Mouse (Mus musculus): ENCODE measurements around the gene Mgat4b. TPM values are rescaled to one million over a fixed set of nuclear protein-coding genes. Genes with fewer than 3 reads are reported as not detected.

Gene Mgat4b
- polyA plus RNA-seq, 1 experiment from 2014 or later = 56.0 TPM

DNA sequence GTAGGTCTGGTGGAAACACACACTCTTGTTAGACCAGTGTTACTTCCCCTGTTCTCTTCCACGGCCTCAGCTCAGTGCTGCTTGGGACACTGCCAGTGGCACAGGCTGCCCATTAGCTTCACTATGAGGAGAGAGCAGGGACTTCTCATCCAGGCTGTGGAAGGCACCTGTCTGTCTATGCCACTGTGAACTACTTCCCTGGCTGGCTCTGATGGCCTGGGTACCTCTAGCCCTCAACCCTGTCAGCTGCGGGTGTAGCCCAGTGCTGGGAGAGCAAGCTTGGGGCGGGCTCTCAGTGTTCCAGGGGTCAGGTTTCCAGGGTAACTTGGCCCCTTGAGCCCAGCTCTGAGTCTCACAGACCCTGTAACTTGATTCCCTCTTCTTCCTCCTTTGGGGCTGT, 18.1 kb downstream of the Mgat4b start:
- Histone ChIP-seq H3K9ac (no peak overlapping the region), H3K9me3 (ENCODE audit: control insufficient read depth, low read length) (no peaks in the 10 kb centered on the region), H3K4me3 (replicated peaks; ENCODE audit: low read length) (no peak overlapping the region), H3K27me3 (ENCODE audit: control insufficient read depth, insufficient read depth, low read length) (no peaks in the 10 kb centered on the region), H3K4me1 (replicated peaks; ENCODE audit: control insufficient read depth, insufficient read depth, low read length) (peaks cover 41% of the 10 kb centered on the region), H3K4me2 (replicated peaks) (no peak overlapping the region), H3K36me3 (replicated peaks; ENCODE audit: control insufficient read depth, insufficient read depth) (peaks cover 30% of the 10 kb centered on the region), H3K27ac (no peak overlapping the region)
- WGBS = 19% methylated on average over 3 of the region's 3 CpGs
- no peak for DNase-seq (ENCODE audit: low spot score)
- ATAC-seq (ENCODE audit: low FRiP score) = no peak

DNA sequence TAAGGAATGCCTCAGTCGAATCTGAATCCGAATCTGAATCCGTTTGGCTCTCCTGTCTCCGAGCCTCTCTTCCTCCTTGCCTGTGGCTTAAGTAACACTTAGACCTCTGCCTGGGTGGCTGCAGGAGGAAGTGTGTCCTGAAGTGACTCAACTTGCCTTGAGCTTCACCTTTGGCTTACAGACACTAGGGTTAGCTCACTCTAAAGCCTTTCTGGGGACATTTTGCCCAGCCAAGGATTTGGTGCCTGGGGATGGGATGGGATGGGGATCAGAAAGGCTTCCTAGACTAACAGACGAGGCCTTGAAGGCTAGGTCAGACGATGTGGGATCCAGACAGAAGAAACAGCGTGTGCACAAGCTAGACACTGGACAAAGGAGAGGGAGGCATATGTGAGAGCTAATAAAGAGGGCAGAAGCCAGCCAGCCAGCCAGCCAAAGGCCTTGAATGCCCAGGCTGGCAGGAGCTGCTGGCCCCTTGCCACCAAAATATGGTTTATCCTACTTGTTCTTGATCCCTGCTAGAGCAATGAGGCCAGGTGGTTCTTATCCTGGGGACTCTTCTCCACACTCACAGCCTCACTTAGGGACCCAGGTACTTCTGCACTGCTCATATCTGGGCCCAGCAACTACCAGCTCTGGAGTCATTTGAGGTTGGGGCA, 18.7 kb downstream of the Mgat4b start:
- Histone ChIP-seq H3K4me2 (replicated peaks) (no peak overlapping the region), H3K4me1 (replicated peaks; ENCODE audit: control insufficient read depth, insufficient read depth, low read length) (peaks cover 36% of the 10 kb centered on the region), H3K27me3 (ENCODE audit: control insufficient read depth, insufficient read depth, low read length) (no peaks in the 10 kb centered on the region), H3K27ac (no peak overlapping the region), H3K9ac (no peak overlapping the region), H3K9me3 (ENCODE audit: control insufficient read depth, low read length) (no peaks in the 10 kb centered on the region), H3K36me3 (replicated peaks; ENCODE audit: control insufficient read depth, insufficient read depth) (peaks cover 36% of the 10 kb centered on the region), H3K4me3 (replicated peaks; ENCODE audit: low read length) (no peak overlapping the region)
- ATAC-seq (ENCODE audit: low FRiP score) = no peak
- no peak for DNase-seq (ENCODE audit: low spot score)
- 54% methylated on average over 7 of the region's 7 CpGs for WGBS

DNA sequence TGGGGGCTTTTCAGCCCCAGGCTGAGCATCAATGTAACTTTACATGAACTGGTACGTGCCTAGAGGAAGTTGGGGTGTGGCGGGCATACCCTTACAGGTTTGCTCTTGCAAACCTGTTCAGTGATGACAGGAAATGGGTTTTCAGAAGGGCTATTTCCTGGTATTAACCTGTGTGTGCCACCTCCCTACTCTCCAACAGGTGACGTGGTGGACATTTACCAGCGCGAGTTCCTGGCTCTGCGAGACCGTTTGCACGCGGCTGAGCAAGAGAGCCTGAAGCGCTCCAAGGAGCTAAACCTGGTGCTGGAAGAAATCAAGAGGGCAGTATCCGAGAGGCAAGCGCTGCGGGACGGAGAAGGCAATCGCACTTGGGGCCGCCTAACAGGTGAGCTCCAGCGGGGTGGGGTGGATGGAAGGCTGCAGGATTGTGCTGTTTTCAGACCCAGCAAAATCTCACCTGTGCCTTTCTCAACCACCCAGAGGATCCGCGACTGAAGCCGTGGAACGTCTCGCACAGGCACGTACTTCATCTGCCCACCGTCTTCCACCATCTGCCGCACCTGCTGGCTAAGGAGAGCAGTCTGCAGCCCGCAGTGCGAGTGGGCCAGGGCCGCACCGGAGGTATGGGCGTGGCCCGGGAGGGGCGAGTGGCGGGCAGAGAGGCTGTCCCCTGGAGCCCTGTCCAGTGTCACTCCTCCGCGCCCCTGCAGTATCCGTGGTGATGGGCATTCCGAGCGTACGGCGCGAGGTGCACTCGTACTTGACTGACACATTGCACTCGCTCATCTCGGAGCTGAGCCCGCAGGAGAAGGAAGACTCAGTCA, 20.0 kb downstream of the Mgat4b start:
- Histone ChIP-seq H3K4me3 (replicated peaks; ENCODE audit: low read length) (0 out of 2 replicates have a peak overlapping the region, but pooled peaks have one; percentile 8), H3K9me3 (ENCODE audit: control insufficient read depth, low read length) (no peaks in the 10 kb centered on the region), H3K27ac (no peak overlapping the region), H3K4me1 (replicated peaks; ENCODE audit: control insufficient read depth, insufficient read depth, low read length) (peaks cover 37% of the 10 kb centered on the region), H3K36me3 (replicated peaks; ENCODE audit: control insufficient read depth, insufficient read depth) (peaks cover 48% of the 10 kb centered on the region), H3K4me2 (replicated peaks) (peak overlapping the region; percentile 28; the same call in 1 of the 2 replicates), H3K9ac (no peak overlapping the region), H3K27me3 (ENCODE audit: control insufficient read depth, insufficient read depth, low read length) (peaks cover 5% of the 10 kb centered on the region; the same call in 1 of the 2 replicates)
- DNase-seq (ENCODE audit: low spot score) (no peak), ATAC-seq (ENCODE audit: low FRiP score) (no peak)
- WGBS = 23% methylated on average over 45 of the region's 45 CpGs

DNA sequence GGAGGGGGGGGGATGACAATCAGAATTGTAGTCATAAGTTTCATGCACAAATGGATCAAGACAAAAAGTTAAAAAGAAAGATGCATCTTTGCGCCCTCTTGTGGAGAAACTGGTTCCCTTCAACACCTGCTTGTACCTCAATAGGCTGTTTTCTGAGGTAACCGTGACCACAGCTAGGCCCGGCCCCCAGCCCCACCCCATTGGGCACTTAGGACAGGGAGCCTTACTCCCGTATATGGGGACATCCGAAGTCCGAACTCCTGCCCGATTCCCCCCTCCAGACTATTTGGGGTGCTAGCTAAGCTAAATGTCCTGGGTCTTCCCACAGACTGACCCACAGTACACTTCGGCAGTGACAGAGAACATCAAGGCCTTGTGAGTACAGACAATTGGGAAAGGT, 20.7 kb downstream of the Mgat4b start:
- Histone ChIP-seq H3K27me3 (ENCODE audit: control insufficient read depth, insufficient read depth, low read length) (peaks cover 5% of the 10 kb centered on the region; the same call in 1 of the 2 replicates), H3K36me3 (replicated peaks; ENCODE audit: control insufficient read depth, insufficient read depth) (peaks cover 52% of the 10 kb centered on the region), H3K27ac (no peak overlapping the region), H3K9ac (no peak overlapping the region), H3K9me3 (ENCODE audit: control insufficient read depth, low read length) (no peaks in the 10 kb centered on the region), H3K4me3 (replicated peaks; ENCODE audit: low read length) (no peak overlapping the region), H3K4me2 (replicated peaks) (0 out of 2 replicates have a peak overlapping the region, but pooled peaks have one; percentile 28), H3K4me1 (replicated peaks; ENCODE audit: control insufficient read depth, insufficient read depth, low read length) (peaks cover 37% of the 10 kb centered on the region)
- DNase-seq (ENCODE audit: low spot score) = peak; percentile 82
- ATAC-seq (ENCODE audit: low FRiP score) = no peak
- WGBS = 23% methylated on average over 8 of the region's 8 CpGs

DNA sequence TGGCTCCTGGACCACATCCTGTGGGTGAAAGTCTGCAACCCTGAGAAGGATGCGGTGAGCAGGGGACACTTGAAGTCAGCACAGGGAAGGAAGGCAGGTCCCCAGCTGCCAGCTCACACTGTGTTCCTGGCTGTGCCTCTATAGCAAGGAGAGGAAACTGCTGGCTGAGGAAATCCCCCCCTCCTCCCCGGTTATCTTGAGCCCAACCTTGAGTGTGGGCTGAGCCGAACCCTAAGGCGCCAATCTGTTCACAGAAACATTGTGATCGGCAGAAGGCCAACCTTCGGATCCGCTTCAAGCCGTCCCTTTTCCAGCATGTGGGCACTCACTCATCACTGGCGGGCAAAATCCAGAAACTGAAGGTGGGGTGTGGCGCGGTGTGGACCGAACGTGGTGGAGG, 22.3 kb downstream of the Mgat4b start:
- no peaks in the 10 kb centered on the region for H3K9me3 ChIP-seq (ENCODE audit: control insufficient read depth, low read length)
- H3K9ac ChIP-seq = no peak overlapping the region
- no peak for DNase-seq (ENCODE audit: low spot score)
- H3K4me1 ChIP-seq (replicated peaks; ENCODE audit: control insufficient read depth, insufficient read depth, low read length) = peaks cover 24% of the 10 kb centered on the region
- no peak overlapping the region for H3K4me3 ChIP-seq (replicated peaks; ENCODE audit: low read length)
- WGBS = 94% methylated on average over 13 of the region's 13 CpGs
- peaks cover 14% of the 10 kb centered on the region; the same call in 1 of the 2 replicates for H3K27me3 ChIP-seq (ENCODE audit: control insufficient read depth, insufficient read depth, low read length)
- H3K27ac ChIP-seq = no peak overlapping the region
- no peak for ATAC-seq (ENCODE audit: low FRiP score)
- H3K36me3 ChIP-seq (replicated peaks; ENCODE audit: control insufficient read depth, insufficient read depth) = peaks cover 52% of the 10 kb centered on the region
- H3K4me2 ChIP-seq (replicated peaks) = no peak overlapping the region

DNA sequence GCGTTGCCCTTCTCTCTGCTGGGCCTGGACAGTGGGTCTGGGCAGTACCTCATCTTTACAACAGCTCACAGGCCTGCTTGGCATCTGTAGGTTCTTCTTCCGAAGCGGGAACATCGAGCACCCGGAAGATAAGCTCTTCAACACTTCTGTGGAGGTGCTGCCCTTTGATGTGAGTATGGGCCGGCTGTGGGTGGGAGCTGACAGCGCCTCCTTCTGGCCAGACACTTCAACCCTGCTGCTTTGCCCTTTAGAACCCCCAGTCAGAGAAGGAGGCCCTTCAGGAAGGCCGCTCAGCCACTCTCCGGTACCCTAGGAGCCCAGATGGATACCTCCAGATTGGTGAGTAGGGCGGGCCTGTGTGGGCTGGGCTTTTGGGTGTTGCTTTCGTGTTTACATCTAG, 23.3 kb downstream of the Mgat4b start:
- Histone ChIP-seq H3K4me1 (replicated peaks; ENCODE audit: control insufficient read depth, insufficient read depth, low read length) (peaks cover 16% of the 10 kb centered on the region), H3K4me2 (replicated peaks) (no peak overlapping the region), H3K27ac (no peak overlapping the region), H3K9me3 (ENCODE audit: control insufficient read depth, low read length) (no peaks in the 10 kb centered on the region), H3K27me3 (ENCODE audit: control insufficient read depth, insufficient read depth, low read length) (peaks cover 22% of the 10 kb centered on the region; the same call in 1 of the 2 replicates), H3K4me3 (replicated peaks; ENCODE audit: low read length) (no peak overlapping the region), H3K9ac (no peak overlapping the region), H3K36me3 (replicated peaks; ENCODE audit: control insufficient read depth, insufficient read depth) (peaks cover 52% of the 10 kb centered on the region)
- 85% methylated on average over 11 of the region's 11 CpGs for WGBS
- ATAC-seq (ENCODE audit: low FRiP score) = no peak
- DNase-seq (ENCODE audit: low spot score) = no peak

DNA sequence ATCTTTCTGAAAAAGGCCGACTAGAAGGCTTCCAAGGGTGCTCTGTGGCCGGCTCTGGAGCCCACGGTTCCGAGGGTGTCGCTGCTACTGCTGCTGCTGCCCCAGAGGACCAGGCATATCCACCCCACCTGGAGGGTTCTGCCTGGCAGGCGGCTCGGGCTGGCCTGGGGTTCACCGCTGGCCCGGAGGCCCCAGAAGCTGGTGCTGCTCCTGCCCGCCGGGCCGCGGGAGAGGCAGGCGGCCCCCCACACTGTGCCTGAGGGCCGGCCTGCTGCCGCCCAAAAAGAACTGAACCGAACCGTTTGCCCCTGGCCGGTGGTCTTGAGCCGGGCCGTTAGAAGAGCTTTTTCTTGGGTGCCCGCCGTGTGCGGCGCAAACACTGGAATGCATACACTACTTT, 23.9 kb downstream of the Mgat4b start:
- DNase-seq (ENCODE audit: low spot score) (no peak), ATAC-seq (ENCODE audit: low FRiP score) (no peak)
- Histone ChIP-seq H3K27ac (no peak overlapping the region), H3K4me1 (replicated peaks; ENCODE audit: control insufficient read depth, insufficient read depth, low read length) (peaks cover 12% of the 10 kb centered on the region; the same call in 1 of the 2 replicates), H3K36me3 (replicated peaks; ENCODE audit: control insufficient read depth, insufficient read depth) (peaks cover 52% of the 10 kb centered on the region), H3K4me3 (replicated peaks; ENCODE audit: low read length) (no peak overlapping the region), H3K27me3 (ENCODE audit: control insufficient read depth, insufficient read depth, low read length) (peaks cover 22% of the 10 kb centered on the region; the same call in 1 of the 2 replicates), H3K4me2 (replicated peaks) (no peak overlapping the region), H3K9ac (no peak overlapping the region), H3K9me3 (ENCODE audit: control insufficient read depth, low read length) (no peaks in the 10 kb centered on the region)
- 94% methylated on average over 25 of the region's 25 CpGs for WGBS

DNA sequence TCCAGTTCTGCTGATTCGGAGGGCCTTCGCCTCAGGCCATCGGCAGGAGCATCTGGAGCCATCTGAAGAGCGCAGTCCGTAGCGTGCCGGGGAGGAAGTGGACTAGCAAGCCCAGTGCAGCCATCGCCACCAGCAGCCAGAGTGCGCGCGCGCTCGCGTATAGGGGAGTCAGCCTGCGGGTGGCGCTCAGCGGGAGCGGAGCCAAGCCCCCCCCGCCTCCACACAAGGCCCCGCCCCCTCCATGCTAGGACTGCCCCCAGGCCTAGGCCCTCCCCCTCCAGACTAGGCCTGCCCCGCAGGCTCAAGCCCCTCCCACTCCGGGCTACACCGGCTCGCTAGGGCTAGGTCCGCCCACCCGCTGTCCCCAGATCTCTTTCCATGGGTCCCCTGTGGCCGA, 25.8 kb downstream of the Mgat4b start:
- WGBS = 1% methylated on average over 23 of the region's 27 CpGs
- H3K9ac ChIP-seq = peak overlapping the region; percentile 51
- H3K36me3 ChIP-seq (replicated peaks; ENCODE audit: control insufficient read depth, insufficient read depth) = peaks cover 44% of the 10 kb centered on the region
- H3K4me3 ChIP-seq (replicated peaks; ENCODE audit: low read length) = peak overlapping the region; percentile 55
- peak overlapping the region; percentile 94 for H3K4me2 ChIP-seq (replicated peaks)
- H3K27me3 ChIP-seq (ENCODE audit: control insufficient read depth, insufficient read depth, low read length) = peaks cover 22% of the 10 kb centered on the region; the same call in 1 of the 2 replicates
- no peaks in the 10 kb centered on the region for H3K9me3 ChIP-seq (ENCODE audit: control insufficient read depth, low read length)
- H3K4me1 ChIP-seq (replicated peaks; ENCODE audit: control insufficient read depth, insufficient read depth, low read length) = peaks cover 6% of the 10 kb centered on the region; the same call in 1 of the 2 replicates
- DNase-seq (ENCODE audit: low spot score) = peak; percentile 82
- H3K27ac ChIP-seq = no peak overlapping the region
- peak; percentile 85 for ATAC-seq (ENCODE audit: low FRiP score)
